Mouse (Mus musculus) frontal cortex, postnatal 36 days (tissue): ENCODE measurements around the gene Grk1.

Experiments used
- DNase-seq, 2 experiments: peaks; one replicate each; pipeline ENCODE4 v3.0.0; 2022; ENCODE audit warnings: low spot score in 2 of 2

Grk1 gene

DNA sequence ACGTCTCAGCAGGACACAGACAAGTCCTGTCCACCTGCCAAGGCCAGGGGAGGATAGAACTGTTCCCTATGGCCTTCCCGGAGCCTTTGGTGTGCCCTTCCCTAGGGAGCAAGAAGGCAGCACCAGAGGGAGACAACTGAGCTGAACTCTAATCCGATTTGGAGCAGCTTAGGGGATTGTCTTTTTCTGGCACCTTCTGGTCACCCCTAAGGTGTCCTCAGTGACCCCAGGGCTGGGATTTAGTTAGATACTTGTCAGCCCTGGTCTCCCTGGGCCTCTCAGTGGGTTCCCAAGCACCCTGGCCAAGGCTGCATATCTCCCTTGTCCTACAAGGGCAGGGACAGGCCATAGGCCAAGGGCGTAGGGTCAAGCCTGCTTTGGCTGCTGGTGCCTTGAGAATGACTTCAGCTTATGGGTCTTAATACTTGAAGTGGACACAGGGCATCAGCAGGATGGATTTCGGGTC is at the start of gene Grk1:
Grk1 (plus strand) TSS at position 416 of the 466 bp plus-strand sequence.
- no peak for DNase-seq

- no peak for DNase-seq
Observed at GRCm38 (mm10) chr8:13356221-13356620, 48.7 kb upstream of the Grk1 start.

DNA sequence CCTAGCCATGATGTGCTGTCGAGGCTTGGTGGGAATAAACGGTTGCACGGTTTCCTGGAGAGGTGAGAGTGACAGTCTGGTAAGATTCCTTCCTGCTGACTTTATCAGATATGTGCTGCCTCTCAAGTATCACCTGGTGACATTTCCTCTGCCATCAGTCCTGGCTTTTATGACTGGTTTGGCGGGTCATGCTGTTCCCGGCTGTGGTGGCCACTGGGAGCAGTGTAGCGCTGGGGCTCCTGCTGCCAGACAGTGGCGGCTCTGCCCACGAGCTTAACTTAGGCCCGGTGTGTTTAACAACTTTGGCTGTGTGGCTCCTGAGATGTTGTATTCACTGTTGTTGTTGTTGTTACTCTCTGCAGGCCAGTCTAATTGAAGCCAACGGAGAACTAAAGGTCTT is 48.2 kb upstream of the Grk1 start:
- DNase-seq, result no peak

DNA sequence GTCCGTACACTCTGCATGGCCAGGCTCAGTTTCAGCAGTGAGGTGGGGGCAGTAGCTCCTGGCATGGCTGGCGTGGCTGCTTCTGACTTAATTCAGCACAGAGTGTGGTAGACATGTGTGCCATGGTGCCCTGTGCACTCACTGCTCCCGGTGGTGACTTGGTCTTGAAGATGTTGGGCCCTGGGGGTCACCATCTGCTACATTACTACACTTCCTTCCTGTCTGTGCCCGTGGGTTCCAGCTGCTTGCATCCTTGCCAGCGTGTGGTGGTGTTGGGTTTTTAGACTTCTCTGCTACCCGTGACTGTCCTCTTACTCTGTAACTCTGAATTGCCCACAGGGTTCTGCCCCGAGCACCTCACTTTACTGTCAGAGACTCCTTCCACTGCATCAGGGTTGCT is 44.7 kb upstream of the Grk1 start:
- DNase-seq, result no peak

- no peak for DNase-seq
Observed at GRCm38 (mm10) chr8:13361865-13362264, 43.0 kb upstream of the Grk1 start.

GRCm38 (mm10) chr8:13373151-13373662 is 31.7 kb upstream of the Grk1 start:
- no peak for DNase-seq

DNA sequence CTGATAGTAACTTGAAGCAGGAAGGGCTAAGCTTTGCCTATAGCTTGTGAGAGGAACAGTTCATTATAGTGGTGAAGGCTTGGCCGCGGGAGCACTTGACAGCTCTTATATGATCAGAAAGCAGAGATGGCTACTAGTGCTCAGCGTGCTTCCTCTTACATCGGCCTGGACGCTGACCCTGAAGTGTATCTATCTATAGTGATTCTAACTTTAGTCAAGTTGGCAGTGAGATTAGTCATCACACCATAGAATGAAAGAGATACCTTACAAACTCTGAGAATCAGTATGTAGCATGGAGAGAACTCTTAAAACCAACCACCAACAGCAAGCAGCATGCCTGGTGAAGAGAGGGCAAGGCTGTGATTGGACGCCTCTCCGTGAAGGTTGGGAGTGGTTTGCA is 23.3 kb upstream of the Grk1 start:
- DNase-seq, result no peak

DNA sequence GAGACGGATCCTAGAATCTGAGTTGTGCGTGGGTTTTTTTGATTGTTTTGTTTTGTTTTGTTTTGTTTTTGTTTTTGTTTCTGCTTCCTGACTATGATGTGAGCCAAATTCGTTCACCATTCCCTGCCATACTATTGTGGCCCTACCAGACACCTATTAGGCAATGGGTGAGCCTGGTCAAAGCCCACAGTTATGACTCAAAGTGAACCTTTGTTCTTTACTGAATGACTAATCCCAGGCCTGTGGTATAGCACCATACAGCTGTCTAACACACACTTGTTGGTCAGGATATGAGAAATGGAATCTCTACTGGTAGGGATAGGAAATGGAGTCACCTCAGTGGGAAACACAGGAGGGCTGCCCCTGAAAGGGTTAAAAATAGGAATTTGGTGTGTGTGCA is 22.3 kb upstream of the Grk1 start:
- DNase-seq, result no peak

DNA sequence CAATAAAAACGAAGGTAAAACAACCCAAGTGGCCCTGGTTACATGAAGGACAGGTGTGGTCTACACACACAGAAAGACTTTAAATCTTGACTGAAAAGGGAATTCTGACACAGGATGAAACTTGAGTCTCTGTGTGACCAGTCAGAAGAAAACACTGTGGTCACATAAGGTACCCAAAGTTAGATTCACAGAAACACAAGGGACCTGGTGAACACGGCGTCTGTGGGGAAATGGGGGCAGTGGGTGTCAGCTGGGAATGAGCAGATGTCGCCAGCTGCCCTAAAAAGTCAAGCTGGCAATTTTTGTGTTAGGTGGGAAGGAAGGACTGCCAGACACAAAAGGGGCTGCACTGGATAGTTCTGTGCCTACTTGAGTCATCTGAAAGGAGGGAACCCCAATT is 21.9 kb upstream of the Grk1 start:
- no peak for DNase-seq

GRCm38 (mm10) chr8:13386366-13386765 is 18.5 kb upstream of the Grk1 start:
- no peak for DNase-seq

- DNase-seq, result no peak
Observed at GRCm38 (mm10) chr8:13387728-13388127, 17.2 kb upstream of the Grk1 start.

DNA sequence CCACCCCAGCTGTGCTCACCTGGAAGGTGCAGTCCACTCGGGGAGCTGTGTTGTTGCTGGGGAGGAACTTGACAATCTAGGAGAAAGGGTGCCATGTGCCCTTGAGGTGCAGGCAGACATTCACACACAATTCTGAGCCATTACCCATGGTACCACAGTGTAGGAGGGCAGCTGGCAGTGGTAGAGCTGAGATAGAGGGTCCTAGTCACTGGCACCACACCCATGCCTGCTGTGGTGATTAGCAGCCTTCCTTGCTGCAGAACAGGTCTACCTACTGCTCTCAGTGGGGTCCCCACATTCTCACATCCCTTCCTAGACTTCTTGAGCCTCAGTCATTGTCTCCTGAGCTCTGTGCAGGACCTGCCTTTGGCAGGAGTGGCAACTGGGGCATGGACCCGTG is 16.1 kb upstream of the Grk1 start:
- DNase-seq, result no peak

DNA sequence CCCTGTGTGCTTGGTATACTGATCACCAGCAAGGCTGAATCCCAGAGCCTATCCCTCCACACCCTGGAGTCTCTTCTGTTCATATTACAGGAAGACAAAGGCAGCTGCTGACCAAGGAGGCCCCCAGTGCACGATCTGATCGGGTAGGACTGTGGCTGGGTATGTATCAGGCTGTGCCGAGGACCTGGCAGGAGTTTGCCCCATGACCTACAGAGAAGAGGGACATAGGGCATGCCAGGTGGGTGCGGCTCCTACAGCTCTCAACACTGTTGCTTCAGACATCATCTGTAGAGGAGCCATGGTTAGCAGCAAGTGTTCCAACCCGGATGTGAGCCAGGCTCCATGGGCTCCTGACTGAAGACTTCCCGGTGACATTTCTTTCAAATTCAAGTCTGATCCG is 11.0 kb upstream of the Grk1 start:
- DNase-seq, result no peak

- DNase-seq, result no peak
Observed at GRCm38 (mm10) chr8:13396725-13397124, 8.2 kb upstream of the Grk1 start, which contains the start of gene Atp4b. TSS of gene Atp4b (minus strand) at chr8:13396825.

DNA sequence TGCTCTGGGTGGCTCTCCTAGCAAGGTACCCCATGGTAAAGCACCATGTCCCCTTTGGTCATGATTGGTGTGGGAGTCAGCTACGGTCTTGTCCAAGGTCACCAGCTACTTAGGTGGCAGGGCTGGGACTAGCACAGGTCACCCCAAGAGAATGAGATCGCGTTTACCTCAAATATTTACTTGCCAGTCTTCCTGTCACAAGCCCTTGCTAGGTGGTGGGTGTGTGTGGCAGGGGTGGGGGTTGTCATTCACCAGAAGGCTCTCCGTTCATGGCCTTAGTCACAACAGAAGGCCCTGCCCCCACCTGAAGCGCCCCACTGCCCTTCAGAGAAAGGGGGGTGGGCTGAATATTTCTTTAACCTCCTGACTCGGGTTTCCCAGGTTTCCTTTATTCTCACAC is 1.4 kb upstream of the Grk1 start:
- no peak for DNase-seq

DNA sequence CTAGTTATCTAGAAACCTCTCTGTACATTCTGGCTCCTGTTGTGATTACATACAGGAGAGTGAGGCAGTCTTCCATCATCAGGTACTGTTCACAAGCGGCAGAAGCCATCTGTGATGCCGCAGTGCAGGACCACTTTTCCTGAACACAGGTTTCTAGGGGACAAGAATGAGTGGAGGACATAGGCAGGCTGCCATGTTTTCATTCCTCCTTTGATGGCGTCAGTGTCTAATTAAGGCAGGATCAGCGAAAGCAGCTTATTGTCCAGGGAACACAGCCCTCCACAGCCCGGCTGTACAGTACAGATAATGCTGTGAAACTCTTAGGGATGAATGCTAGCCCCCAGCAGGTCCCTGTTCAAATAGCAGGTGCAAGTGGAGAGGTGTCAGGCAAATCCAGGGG is 1.1 kb downstream of the Grk1 start:
- no peak for DNase-seq

- DNase-seq, result peak; percentile 69 to 84
Observed at GRCm38 (mm10) chr8:13411597-13411996, 6.7 kb downstream of the Grk1 start.

GRCm38 (mm10) chr8:13412891-13413558 is 8.1 kb downstream of the Grk1 start:
- peak; percentile 36 to 43 for DNase-seq

GRCm38 (mm10) chr8:13413823-13414390 is 9.0 kb downstream of the Grk1 start:
- DNase-seq, result no peak

DNA sequence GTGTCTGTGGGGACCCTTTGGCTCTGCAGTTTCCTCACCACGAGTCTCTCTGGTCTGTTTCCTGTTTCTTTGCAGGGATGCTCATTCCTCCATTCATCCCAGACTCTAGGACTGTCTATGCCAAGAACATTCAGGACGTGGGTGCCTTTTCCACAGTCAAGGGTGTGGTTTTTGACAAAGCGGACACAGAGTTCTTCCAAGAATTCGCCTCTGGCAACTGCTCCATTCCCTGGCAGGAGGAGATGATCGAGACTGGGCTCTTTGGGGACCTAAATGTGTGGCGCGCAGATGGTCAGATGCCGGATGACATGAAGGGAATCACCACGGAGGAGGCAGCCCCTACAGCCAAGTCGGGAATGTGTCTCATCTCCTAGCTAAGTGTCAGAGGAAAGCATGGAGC is 11.0 kb downstream of the Grk1 start:
- DNase-seq, result peak; percentile 17 to 45

GRCm38 (mm10) chr8:13419111-13419639 is 14.3 kb downstream of the Grk1 start:
- peak; percentile 13 to 23 for DNase-seq

DNA sequence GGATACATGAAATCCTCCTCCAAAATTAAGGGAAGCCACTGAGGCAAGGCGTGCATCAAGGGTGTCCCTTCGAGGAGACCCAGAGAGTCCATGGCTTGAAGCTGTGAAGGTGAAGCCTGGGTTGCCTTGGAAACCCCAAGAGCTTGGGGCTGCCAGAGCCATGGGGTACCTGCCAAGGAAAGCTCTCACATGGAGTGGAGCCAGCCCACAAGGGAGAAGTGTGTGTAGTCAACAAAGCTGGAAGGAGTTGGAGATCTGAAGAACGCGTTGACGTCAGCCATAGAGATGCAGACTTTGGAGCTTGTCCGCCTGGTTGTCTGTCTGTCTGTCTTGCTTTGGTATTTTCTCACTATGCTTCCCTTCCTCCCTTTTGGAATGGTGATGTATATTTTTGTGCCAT is 16.1 kb downstream of the Grk1 start:
- DNase-seq, result peak; percentile 13 to 19

GRCm38 (mm10) chr8:13427351-13427750 is 22.5 kb downstream of the Grk1 start:
- no peak for DNase-seq
